Mouse (Mus musculus) E14TG2a.4 (cell line): ENCODE data around the gene Matn4.
A peak's percentile ranks its signal among the peaks of the same experiment; 100 is the strongest.

ENCODE experiments used
- CTCF ChIP-seq: conservative IDR thresholded peaks from 2 replicates; pipeline ENCODE4 v1.5.1; 2014; ENCODE audit warnings: low read length
- NANOG ChIP-seq: IDR thresholded peaks from 2 replicates; pipeline ENCODE4 v1.6.1; 2014; ENCODE audit warnings: borderline replicate concordance, low read length, mixed read lengths
- POU5F1 ChIP-seq: IDR thresholded peaks from 2 replicates; pipeline ENCODE4 v1.6.1; 2014; ENCODE audit warnings: low read length, borderline replicate concordance

- TF ChIP-seq NANOG (no peak), CTCF (peak; percentile 70), POU5F1 (no peak)
Measured at GRCm38 (mm10) chr2:164381726-164382125, 23.2 kb downstream of the Matn4 start.
